Mouse (Mus musculus) heart, embryonic 16.5 days (tissue): ENCODE data around the gene Rps26. TPM values are rescaled to one million over a fixed set of nuclear protein-coding genes. Genes with fewer than 3 reads are reported as not detected.

ENCODE experiments used
- microRNA-seq: library from miRNA; unstranded; fragments of <30 nt; microRNA quantifications from one replicate; pipeline ENCODE4, GENCODE M21; 2017
- polyA plus RNA-seq: library from polyadenylated mRNA; unstranded; fragments of >200 nt; fragmentation: Nextera tagmentation; extraction: Ambion mirVana; gene quantifications from 2 replicates; pipeline ENCODE4 v1.2.1, GENCODE M21; 2015

Rps26 gene
- polyA plus RNA-seq, 1 experiment from 2014 or later = 316 TPM

Small RNA genes lying within 50 kb of the gene (microRNA-seq; reads per million reads assigned to microRNA genes)
- not detected for gene Mir6917

Other genes with a start within 250 kb of the Rps26 start
- gene Ankrd52, start 249.6 kb downstream of the Rps26 start, polyA plus RNA-seq = 8.1 and 8.5 TPM in 2 replicates
- gene Slc39a5, start 225.5 kb downstream of the Rps26 start, polyA plus RNA-seq = 0.41 TPM in 1 of 2 replicates, not detected in the other
- gene Nabp2, start 215.3 kb downstream of the Rps26 start, polyA plus RNA-seq = 55.9 and 60.4 TPM in 2 replicates
- gene Rnf41, start 215.1 kb downstream of the Rps26 start, polyA plus RNA-seq = 29.9 and 31.7 TPM in 2 replicates
- gene Smarcc2, start 167.5 kb downstream of the Rps26 start, polyA plus RNA-seq = 54.9 and 57.5 TPM in 2 replicates
- 945 and 1,125 TPM in 2 replicates for gene Myl6, start 132.6 kb downstream of the Rps26 start, polyA plus RNA-seq
- 4.2 and 4.4 TPM in 2 replicates for gene Myl6b, start 128.1 kb downstream of the Rps26 start, polyA plus RNA-seq
- 22.5 and 25.7 TPM in 2 replicates for gene Esyt1, start 100.9 kb downstream of the Rps26 start, polyA plus RNA-seq
- gene Zc3h10, start 79.0 kb downstream of the Rps26 start, polyA plus RNA-seq = 8.4 and 9.5 TPM in 2 replicates
- 1,776 and 2,205 TPM in 2 replicates for gene Rpl41, start 77.4 kb downstream of the Rps26 start, polyA plus RNA-seq
- gene Pa2g4, start 60.8 kb downstream of the Rps26 start, polyA plus RNA-seq = 125 and 150 TPM in 2 replicates
- 3.9 and 5.4 TPM in 2 replicates for gene Erbb3, start 37.1 kb downstream of the Rps26 start, polyA plus RNA-seq
- gene Ikzf4, start 19.2 kb upstream of the Rps26 start, polyA plus RNA-seq = 1.1 and 1.5 TPM in 2 replicates
- 15.0 and 15.3 TPM in 2 replicates for gene Suox, start 47.3 kb upstream of the Rps26 start, polyA plus RNA-seq
- gene Rab5b, start 69.5 kb upstream of the Rps26 start, polyA plus RNA-seq = 69.8 and 73.5 TPM in 2 replicates
- gene Pmel, start 77.4 kb upstream of the Rps26 start, polyA plus RNA-seq = 1.7 and 2.8 TPM in 2 replicates
- gene Cdk2, start 78.3 kb upstream of the Rps26 start, polyA plus RNA-seq = 90.7 and 93.6 TPM in 2 replicates
- 9.5 and 12.3 TPM in 2 replicates for gene Dgka, start 118.1 kb upstream of the Rps26 start, polyA plus RNA-seq
- gene Pym1, start 121.1 kb upstream of the Rps26 start, polyA plus RNA-seq = 18.5 and 20.3 TPM in 2 replicates
- 1.3 and 2.4 TPM in 2 replicates for gene Mmp19, start 164.2 kb upstream of the Rps26 start, polyA plus RNA-seq
- gene Dnajc14, start 177.3 kb upstream of the Rps26 start, polyA plus RNA-seq = 40.3 and 42.2 TPM in 2 replicates
- 16.2 and 18.1 TPM in 2 replicates for gene Tmem198b, start 177.6 kb upstream of the Rps26 start, polyA plus RNA-seq
- gene Sarnp, start 190.6 kb upstream of the Rps26 start, polyA plus RNA-seq = 154 and 169 TPM in 2 replicates
- gene Ormdl2, start 194.9 kb upstream of the Rps26 start, polyA plus RNA-seq = 41.4 and 43.0 TPM in 2 replicates